Mouse (Mus musculus) A20 (cell line): ENCODE measurements at regions not wholly inside any gene's neighbourhood (a gene's known extent, or its start where the extent isn't known, plus 50 kb on each side); places are given as distances from the start of the nearest gene placed in this dataset.
A peak's percentile ranks its signal among the peaks of the same experiment; 100 is the strongest.
"Not testable (repeated sequence)": the region's sequence is repeated elsewhere in the genome, so short reads cannot be mapped to it uniquely, and the experiment has no call there.

Experiments
- DNase-seq: peaks from one replicate; pipeline ENCODE4 v3.0.0-alpha.2; 2011; ENCODE audit warnings: low read depth, low spot score

DNA sequence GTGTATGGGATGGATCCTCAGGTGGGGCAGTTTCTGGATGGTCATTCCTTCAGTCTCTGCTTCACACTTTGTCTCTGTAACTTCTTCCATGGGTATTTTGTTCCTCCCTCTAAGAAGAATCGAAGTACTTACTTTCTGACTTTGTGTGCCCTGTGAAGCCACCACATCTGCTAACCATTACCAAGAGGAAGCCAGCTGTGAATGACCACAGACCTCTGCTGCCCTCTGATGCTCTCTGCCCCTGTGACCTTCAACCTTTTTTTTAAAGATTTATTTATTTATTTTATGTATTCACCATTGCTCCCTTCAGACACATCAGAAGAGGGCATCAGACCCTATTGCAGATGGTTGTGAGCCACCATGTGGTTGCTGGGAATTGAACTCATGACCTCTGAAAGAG is 475.7 kb upstream of the Gulo start:
- not testable (repeated sequence) for DNase-seq

DNA sequence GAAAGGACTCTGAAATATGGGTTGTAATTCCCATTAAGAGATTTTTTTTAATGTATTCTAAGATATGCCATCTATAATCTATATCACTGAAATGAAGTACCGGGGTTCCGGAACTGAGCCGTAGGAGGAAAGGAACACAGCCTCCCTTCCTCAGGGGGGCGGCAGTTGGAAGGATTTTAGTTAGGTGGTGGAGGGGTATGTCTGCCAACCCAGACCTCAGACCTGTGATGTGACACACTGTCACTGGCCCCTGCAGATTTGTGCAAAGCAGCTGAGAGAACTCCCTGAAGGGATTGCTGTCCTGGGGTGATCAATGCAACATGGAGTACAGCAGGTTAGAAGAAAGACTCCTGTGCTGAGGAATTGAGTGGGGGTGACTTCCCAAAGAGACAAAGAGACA is 470.2 kb upstream of the Gulo start:
- DNase-seq, result no peak

DNA sequence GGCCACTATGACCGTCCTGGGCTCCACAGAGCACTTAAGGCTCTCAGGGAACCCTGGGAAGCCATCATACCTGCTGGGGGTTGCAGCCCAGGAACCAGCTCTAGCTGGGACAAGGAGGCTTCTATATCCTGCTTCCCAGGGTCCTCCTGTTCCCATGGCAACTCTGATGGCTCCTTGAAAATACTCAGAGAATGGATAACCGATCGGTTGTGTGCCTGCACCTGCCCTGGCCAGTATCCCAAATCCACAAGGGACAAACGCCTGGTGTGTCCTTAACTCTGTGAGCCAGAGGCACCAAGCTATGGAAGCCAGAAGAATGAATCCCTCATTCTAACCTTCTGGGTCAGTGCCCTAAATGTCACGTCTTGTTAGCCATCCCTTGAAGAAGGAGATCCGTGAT is 469.6 kb upstream of the Gulo start:
- no peak for DNase-seq

DNA sequence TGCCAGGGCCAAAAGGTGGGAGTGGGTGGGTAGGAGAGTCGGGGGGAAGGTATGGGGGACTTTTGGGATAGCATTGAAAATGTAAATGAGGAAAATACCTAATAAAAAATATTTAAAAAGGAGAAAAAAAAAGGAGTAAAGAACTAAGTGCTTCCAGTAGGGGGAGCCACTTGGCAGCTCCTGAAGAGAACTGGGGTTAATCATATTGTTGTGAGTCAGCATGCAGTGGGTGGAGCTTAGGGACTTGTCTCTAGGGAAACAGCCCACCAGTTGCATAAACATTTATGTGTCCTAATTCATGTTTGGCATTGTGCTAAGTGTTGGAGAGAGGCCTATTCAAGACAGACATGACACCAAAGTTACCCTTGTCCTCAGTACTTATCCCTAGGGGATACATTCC is 466.0 kb upstream of the Gulo start:
- peak; percentile 41 for DNase-seq

DNA sequence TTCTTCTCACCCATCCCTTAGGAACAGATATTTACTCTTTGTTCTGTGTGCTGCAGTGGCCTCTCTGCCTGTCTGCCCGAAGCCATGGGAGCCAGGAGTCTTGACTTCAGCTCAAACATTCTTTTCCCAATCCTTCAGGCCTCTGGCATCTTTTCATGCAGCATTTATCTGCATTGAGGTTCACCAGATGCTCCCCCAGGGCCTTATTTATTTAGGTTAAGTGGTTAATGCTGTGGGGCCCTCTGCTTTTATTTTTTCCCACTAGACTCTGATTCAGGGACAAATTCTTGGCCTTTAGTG is 464.2 kb upstream of the Gulo start:
- DNase-seq, result no peak

DNA sequence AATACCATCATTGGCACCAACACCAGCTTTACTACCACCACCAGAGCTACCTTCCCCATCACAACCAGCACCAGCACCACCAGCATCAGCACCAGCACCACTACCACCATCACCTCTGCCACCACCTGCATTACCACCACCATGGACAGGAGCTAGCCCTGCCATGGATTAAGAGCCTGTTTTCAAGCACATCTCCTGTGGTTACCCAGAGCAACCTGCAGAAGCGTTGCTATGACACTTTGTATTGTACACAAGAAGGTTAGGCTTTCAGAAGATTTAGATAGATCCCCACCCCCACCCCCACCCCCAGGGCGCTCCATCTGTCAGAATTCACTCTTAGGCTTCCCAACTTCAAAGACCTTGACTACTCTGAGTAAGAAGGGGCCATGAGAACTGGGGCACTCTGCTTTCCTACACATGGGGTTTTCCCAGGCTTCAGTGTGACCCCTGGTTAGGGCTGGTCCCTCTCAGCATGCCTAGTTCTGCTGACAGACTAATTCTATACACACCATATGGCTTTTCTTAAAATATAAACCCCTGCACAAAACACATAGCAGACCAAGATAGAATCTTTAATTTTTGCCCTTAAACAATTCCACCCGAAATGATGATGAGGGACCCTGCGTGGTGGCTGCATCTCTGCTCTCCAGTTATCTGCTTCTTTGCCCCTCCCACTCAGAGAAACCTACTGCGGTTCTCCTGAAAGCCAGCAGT is 463.7 kb upstream of the Gulo start:
- no peak for DNase-seq

DNA sequence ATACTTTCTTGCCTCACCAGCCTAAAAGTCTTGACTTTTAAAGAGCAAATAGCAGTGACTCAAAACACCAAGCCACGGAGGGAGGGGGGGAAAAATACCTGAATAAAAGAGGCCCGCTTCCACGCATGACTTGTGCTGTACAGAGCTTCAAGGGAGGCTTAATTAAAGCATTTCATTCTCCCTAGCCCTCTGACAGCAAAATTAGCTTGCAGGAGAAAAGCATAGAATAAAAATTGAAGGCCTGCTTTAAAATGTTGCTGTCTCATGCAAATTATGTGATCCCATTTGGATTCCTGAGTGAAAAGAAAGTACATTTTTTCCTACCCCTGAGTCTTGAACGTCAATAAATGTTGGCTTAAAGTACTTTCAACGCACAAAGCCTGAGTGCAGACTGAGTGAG is 453.1 kb upstream of the Gulo start:
- no peak for DNase-seq

DNA sequence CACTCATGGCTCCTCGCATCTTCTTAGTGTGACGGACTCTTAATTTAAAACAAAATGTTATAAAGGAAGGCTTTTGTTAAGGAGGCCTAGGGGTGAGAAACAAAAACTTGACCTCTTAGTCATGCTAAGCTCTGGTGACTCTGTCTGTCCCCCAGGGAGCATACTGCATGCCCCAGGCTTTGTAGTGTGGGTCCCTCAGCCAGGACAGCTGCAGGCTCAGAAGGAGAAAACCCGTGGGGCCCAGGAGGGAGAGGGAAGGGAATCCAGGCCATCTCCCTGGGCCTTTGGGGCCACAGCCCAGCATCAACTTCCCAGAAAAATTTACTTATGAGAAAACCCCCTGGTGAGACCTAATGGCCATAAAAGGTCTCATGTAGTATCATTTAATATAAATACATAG is 451.8 kb upstream of the Gulo start:
- DNase-seq, result no peak

DNA sequence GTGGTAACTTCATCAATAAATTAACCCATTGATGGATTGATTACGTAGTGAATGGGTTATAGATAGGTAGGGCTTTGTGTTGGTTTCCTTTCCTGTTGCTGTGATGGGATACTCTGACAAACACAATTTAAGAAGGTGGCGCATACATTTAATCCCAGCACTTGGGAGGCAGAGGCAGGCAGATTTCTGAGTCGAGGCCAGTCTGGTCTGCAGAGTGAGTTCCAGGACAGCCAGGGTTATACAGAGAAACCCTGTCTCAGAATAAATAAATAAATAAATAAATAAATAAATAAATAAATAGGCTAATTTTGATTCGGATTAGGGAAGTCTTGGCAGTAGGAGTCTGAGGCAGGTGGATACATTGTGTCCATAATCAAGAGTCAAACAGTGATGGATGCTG is 449.7 kb upstream of the Gulo start:
- DNase-seq, result no peak

DNA sequence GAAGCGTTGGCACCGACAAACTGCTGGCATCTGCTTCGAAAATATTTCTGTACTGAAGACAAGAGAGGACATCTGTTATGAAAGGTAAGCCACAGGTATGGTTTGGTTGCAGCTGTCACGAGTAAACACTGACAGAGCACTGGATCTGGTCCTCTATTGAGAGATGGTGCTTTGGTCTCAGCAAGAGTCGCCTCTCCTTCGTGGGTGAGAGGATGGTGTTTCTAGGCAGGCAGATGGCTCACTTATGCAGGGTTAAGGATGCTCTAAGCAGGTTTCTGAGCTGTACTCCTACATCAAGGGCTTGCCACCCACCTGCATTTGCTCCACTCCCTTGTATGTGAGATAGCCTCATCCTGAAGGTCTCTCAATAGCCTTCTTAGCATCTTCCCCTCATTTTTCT is 448.3 kb upstream of the Gulo start:
- no peak for DNase-seq

DNA sequence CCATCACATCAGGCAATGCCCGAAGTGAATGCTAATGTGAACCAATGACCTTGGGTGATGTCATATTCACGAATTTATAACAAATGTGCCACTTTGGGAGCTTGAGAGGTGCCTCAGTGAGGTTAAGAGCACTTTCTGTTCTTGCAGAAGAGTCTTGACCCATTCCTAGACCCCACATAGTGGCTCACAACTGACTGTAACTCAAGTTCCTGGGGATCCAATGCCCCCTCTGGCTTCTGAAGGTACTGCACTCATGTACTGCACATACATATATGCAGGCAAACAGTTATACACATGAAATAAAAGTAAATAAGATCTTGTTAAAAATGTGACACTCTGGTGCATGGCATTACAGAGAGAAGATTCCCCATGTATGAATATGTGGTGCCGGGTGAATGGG is 443.8 kb upstream of the Gulo start:
- DNase-seq, result no peak

DNA sequence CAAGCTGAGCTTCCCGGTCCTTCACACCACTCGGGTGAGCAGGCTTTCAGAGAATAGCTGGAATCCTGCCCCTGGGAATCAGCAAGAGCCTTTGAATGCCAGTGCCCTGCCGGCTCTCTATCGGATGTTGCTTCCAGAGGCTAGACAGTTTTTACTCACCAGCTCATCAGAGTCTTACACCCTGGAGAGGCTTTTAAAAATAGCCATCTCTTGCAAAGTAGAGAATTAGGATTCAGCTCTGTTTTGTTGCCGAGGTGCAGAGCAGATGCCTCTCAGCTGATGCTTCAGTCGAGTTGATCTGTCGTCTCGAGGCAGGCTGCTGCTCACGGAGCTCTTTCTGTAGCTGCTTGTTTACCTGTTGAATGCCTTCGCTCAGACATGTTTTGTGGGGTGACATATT is 441.3 kb upstream of the Gulo start:
- no peak for DNase-seq

DNA sequence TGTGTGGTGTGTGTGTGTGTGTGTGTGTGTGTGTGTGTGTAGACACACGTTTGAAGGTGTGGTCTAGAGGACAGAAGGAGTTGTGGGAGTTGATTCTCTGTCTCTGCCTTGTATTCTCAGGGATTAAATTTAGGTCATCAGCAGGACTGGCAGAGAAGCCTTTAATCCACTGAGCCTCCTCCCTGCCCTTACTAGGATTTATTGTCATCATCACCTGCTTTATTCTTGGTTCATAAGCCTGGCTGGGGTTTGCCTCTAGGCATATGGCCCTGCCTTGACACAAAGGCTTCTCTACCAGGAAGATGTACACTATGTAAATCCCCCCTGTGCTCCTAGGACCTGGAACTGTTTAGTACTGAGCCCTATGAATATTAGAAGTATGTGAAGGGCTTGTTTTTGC is 433.6 kb upstream of the Gulo start:
- DNase-seq, result no peak

DNA sequence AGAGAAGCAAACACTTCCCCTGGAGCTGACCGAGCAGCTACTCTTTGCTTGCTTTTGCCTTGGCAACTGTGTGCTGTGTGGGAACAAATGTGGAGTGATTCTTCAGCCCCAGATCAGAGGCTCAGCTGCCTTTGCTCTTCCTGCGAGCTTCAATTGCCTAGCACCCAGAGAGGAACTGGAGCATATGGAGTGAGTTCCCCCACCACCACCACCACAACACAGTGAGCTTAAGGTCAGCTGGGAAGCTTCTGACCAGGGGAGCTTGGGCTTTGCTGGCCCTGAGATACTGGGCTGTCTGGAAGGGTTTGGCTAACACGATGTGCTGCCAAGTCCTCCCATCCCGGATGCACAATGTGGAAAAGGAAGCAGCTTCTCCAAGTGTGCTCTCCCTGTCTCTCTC is 432.8 kb upstream of the Gulo start:
- no peak for DNase-seq

DNA sequence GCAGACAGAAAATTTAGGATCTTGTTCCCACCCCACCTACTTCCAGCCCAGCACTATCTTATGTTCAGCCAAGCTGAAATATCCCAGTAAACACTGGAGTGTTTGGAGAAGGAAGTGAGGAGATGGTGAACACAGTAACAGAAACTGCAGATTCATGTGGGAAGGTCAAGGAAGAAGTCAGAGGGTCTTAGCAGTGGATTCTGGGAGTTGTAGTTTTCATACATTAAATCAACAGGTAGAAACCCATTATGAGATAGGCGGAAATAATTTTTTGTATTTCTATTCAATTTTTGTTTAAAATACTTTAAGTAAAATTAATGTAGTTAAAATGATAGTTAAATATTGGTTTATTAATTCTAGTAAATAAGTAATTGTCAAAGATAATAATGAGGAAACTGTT is 429.6 kb upstream of the Gulo start:
- DNase-seq, result no peak

DNA sequence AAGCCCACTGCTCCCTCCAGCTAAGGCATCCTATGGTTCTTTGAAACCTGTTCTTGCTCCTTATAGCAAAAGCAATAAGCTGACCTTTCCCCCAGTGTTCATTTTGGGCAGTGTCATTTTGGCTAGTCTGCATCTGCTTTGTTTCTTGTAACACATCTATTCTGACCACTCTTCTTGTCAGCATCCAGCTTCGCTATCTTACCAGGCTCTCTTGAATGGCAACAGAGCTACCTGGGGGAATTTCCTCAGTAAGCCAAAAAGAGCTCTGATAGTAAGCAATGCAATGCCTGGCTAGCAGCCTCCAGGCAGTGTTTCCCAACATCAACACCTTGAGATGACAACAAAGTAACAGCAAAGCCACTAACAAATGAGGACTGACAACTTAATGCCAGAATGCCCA is 429.0 kb upstream of the Gulo start:
- DNase-seq, result no peak

DNA sequence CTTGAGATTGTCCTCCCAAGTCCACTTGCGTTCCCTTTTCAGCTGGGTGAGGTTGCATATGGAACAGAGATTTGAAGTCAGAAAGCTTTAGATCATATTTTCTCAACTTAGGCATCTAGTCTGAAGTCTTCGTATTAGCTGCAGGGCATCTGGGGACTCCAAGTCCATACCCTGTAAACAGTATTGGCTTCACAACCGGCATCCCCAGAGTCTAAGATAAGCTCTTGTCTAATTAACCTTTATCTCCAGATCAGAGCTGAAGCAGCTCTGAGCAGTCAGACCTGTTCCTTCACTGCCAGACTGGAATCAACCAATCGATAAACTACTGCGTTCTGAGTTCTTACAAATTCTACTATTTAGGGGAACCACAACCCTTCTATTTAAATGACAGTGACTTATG is 422.6 kb upstream of the Gulo start:
- no peak for DNase-seq

DNA sequence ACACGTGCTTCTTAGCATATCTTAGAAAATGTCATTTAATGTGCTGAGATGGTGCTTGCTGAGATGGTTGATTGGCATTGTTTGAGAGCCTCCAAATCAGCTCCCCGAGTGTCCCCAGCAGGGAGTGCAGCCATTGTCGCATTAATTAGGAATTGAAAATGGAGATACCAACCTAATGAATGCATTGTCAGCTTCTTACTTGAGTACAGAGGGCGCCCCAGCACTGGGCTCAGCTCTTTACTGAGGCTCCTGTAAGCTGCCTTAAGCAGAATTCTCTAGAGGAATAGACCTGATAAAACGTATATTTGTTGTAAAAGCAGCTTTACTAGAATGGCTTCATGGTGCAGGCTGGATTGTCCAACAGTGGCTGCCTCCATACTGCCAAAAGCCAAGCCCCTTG is 415.1 kb upstream of the Gulo start:
- DNase-seq, result no peak
